Mouse (Mus musculus) T-helper 1 cell (primary cell): ENCODE measurements around the gene Slco3a1.

Experiments
- in situ Hi-C: fragments of 300-600 bp; cut with MboI, MseI; formaldehyde crosslinking; loops from one replicate; pipeline ENCODE4 v1.15.1; 2025; ENCODE audit warnings: high pct_unique_total_duplicates

The Slco3a1 gene

GRCm38 (mm10) chr7:74383040-74383666 lies 171.4 kb downstream of the Slco3a1 start:
- in situ Hi-C loops, result no loop called here

- in situ Hi-C loops, result no loop called here
These were observed 172.3 kb downstream of the Slco3a1 start for GRCm38 (mm10) chr7:74382286-74382685.

GRCm38 (mm10) chr7:74381881-74382281 lies 172.7 kb downstream of the Slco3a1 start:
- in situ Hi-C loops, result no loop called here

- in situ Hi-C loops, result no loop called here
These were observed 173.5 kb downstream of the Slco3a1 start for GRCm38 (mm10) chr7:74381051-74381450.

GRCm38 (mm10) chr7:74377909-74378308 lies 176.7 kb downstream of the Slco3a1 start:
- in situ Hi-C loops, result loop anchor here (10.0 kb wide), 1 partner anchor 327 kb away; no protein-coding TSS in a partner anchor

GRCm38 (mm10) chr7:74376397-74377044 lies 178.1 kb downstream of the Slco3a1 start:
- in situ Hi-C loops, result loop anchor here (10.0 kb wide), 1 partner anchor 328 kb away; no protein-coding TSS in a partner anchor

GRCm38 (mm10) chr7:74375174-74375957 lies 179.2 kb downstream of the Slco3a1 start:
- in situ Hi-C loops, result loop anchor here (10.0 kb wide), 1 partner anchor 329 kb away; no protein-coding TSS in a partner anchor

GRCm38 (mm10) chr7:74373056-74373455 lies 181.5 kb downstream of the Slco3a1 start:
- in situ Hi-C loops, result loop anchor here (10.0 kb wide), 1 partner anchor 332 kb away; no protein-coding TSS in a partner anchor

- in situ Hi-C loops, result loop anchor here (10.0 kb wide), 1 partner anchor 333 kb away; no protein-coding TSS in a partner anchor
These were observed 182.4 kb downstream of the Slco3a1 start for GRCm38 (mm10) chr7:74372141-74372582.

- in situ Hi-C loops, result loop anchor here (10.0 kb wide), 1 partner anchor 333 kb away; no protein-coding TSS in a partner anchor
These were observed 182.9 kb downstream of the Slco3a1 start for GRCm38 (mm10) chr7:74371656-74372055.

- in situ Hi-C loops, result loop anchor here (10.0 kb wide), 1 partner anchor 334 kb away; no protein-coding TSS in a partner anchor
These were observed 183.4 kb downstream of the Slco3a1 start for GRCm38 (mm10) chr7:74371208-74371607.

- in situ Hi-C loops, result loop anchor here (5.0 to 10.0 kb wide), 3 partner anchors 335 to 1995 kb away; no protein-coding TSS in a partner anchor
These were observed 184.9 kb downstream of the Slco3a1 start for GRCm38 (mm10) chr7:74369657-74370056.

- in situ Hi-C loops, result loop anchor here (5.0 to 10.0 kb wide), 2 partner anchors 744 to 1996 kb away; no protein-coding TSS in a partner anchor
These were observed 186.2 kb downstream of the Slco3a1 start for GRCm38 (mm10) chr7:74368256-74368980.

- in situ Hi-C loops, result loop anchor here (5.0 to 10.0 kb wide), 2 partner anchors 745 to 1997 kb away; no protein-coding TSS in a partner anchor
These were observed 187.2 kb downstream of the Slco3a1 start for GRCm38 (mm10) chr7:74367350-74367749.

GRCm38 (mm10) chr7:74365623-74366022 lies 189.0 kb downstream of the Slco3a1 start:
- in situ Hi-C loops, result loop anchor here (5.0 to 10.0 kb wide), 2 partner anchors 747 to 1999 kb away; no protein-coding TSS in a partner anchor

GRCm38 (mm10) chr7:74364956-74365355 lies 189.6 kb downstream of the Slco3a1 start:
- in situ Hi-C loops, result loop anchor here (5.0 to 10.0 kb wide), 2 partner anchors 747 to 2000 kb away; no protein-coding TSS in a partner anchor

- in situ Hi-C loops, result loop anchor here (10.0 kb wide), 1 partner anchor 2001 kb away; no protein-coding TSS in a partner anchor
These were observed 191.1 kb downstream of the Slco3a1 start for GRCm38 (mm10) chr7:74363440-74363839.

- in situ Hi-C loops, result loop anchor here (10.0 kb wide), 1 partner anchor 2003 kb away; no protein-coding TSS in a partner anchor
These were observed 192.9 kb downstream of the Slco3a1 start for GRCm38 (mm10) chr7:74361677-74362076.

- in situ Hi-C loops, result loop anchor here (5.0 kb wide), 2 partner anchors 325 to 700 kb away; no protein-coding TSS in a partner anchor
These were observed 197.6 kb downstream of the Slco3a1 start for GRCm38 (mm10) chr7:74357027-74357426.

- in situ Hi-C loops, result loop anchor here (5.0 kb wide), 2 partner anchors 322 to 697 kb away; no protein-coding TSS in a partner anchor
These were observed 199.9 kb downstream of the Slco3a1 start for GRCm38 (mm10) chr7:74354527-74355256.
